Mouse (Mus musculus) neural tube, embryonic 11.5 days (tissue): ENCODE data around the gene Capn13. TPM values are rescaled to one million over a fixed set of nuclear protein-coding genes. Genes with fewer than 3 reads are reported as not detected.

Source experiments
- ATAC-seq: fragments of 200-750 bp; cut with Nextera tagmentation; 2 replicates; pipeline ENCODE4 v1.8.0; 2017; ENCODE audit warnings: moderate number of reproducible peaks, mild to moderate bottlenecking, moderate TSS enrichment, moderate library complexity; ENCODE audit not compliant: insufficient read depth, low FRiP score, low TSS enrichment
- DNase-seq: peaks from one replicate; pipeline ENCODE4 v3.0.0-alpha.2; 2015; ENCODE audit warnings: low spot score
- H3K27ac ChIP-seq: fragments of 300-500 bp; sonication (generic); 2 replicates; pipeline ENCODE4 v1.5.1; 2014; ENCODE audit warnings: low read depth, mild to moderate bottlenecking, low read length
- H3K27me3 ChIP-seq: fragments of 300-500 bp; sonication (generic); 2 replicates; pipeline ENCODE4 v1.6.1; 2014; ENCODE audit warnings: mild to moderate bottlenecking, low read length, mixed read lengths; ENCODE audit not compliant: control insufficient read depth, insufficient read depth
- H3K36me3 ChIP-seq: fragments of 300-500 bp; sonication (generic); 2 replicates; pipeline ENCODE4 v1.6.1; 2014; ENCODE audit warnings: mild to moderate bottlenecking, low read length, moderate library complexity, mixed read lengths; ENCODE audit not compliant: control insufficient read depth, insufficient read depth
- H3K4me1 ChIP-seq: fragments of 300-500 bp; sonication (generic); 2 replicates; pipeline ENCODE4 v1.6.1; 2014; ENCODE audit warnings: low read length, mixed read lengths; ENCODE audit not compliant: control insufficient read depth, insufficient read depth
- H3K4me2 ChIP-seq: fragments of 300-500 bp; sonication (generic); 2 replicates; pipeline ENCODE4 v1.6.1; 2014; ENCODE audit warnings: low read depth, mild to moderate bottlenecking, moderate library complexity
- H3K4me3 ChIP-seq: fragments of 300-500 bp; sonication (generic); 2 replicates; pipeline ENCODE4 v1.5.1; 2014; ENCODE audit warnings: low read depth, low read length
- H3K9ac ChIP-seq: fragments of 300-500 bp; sonication (generic); 2 replicates; pipeline ENCODE4 v1.6.1; 2014; ENCODE audit warnings: mild to moderate bottlenecking, low read length
- H3K9me3 ChIP-seq: fragments of 300-500 bp; sonication (generic); 2 replicates; pipeline ENCODE4 v1.6.1; 2016; ENCODE audit warnings: low read length; ENCODE audit not compliant: control insufficient read depth
- WGBS: fragments of 180-500 bp; shearing (Covaris S2); extraction: QIAGEN DNeasy Blood & Tissue Kit; methylation state at CpG from one replicate; pipeline ENCODE4 v1.1.7; 2014; 5-methylcytosine and 5-hydroxymethylcytosine counted together
- polyA plus RNA-seq: library from polyadenylated mRNA; unstranded; fragments of >200 nt; fragmentation: Nextera tagmentation; extraction: Ambion mirVana; gene quantifications from 2 replicates; pipeline ENCODE4 v1.2.1, GENCODE M21; 2014

Capn13 gene
- polyA plus RNA-seq, 1 experiment from 2014 or later = 0.15 TPM

DNA sequence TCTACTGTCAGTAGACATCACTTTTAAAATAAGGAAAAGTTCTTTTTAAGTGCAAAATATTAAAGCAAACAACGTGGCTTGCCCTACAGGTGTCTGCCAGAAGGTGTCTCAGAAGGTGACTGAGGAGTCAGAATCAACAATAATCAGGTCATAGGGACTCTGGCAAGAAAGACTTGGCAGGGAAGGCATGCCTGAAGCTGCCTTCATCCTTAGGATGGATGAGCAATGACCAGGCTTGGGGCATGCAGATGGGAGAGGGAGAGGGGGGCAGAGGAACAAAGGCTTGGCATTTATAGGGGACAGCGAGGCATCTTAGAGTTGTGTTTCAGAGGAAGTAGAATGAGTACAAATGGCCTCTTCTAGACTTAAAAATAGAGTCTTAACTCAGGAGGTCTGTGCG, 76.7 kb downstream of the Capn13 start:
- H3K36me3 ChIP-seq = no peaks in the 10 kb centered on the region
- H3K27me3 ChIP-seq = no peaks in the 10 kb centered on the region
- no peaks in the 10 kb centered on the region for H3K9me3 ChIP-seq
- no peak overlapping the region for H3K4me2 ChIP-seq
- no peak overlapping the region for H3K27ac ChIP-seq
- no peak for DNase-seq
- no peak for ATAC-seq
- H3K4me1 ChIP-seq = peaks cover 4% of the 10 kb centered on the region
- H3K9ac ChIP-seq = no peak overlapping the region
- WGBS = 80% methylated on average over 3 of the region's 3 CpGs
- no peak overlapping the region for H3K4me3 ChIP-seq

DNA sequence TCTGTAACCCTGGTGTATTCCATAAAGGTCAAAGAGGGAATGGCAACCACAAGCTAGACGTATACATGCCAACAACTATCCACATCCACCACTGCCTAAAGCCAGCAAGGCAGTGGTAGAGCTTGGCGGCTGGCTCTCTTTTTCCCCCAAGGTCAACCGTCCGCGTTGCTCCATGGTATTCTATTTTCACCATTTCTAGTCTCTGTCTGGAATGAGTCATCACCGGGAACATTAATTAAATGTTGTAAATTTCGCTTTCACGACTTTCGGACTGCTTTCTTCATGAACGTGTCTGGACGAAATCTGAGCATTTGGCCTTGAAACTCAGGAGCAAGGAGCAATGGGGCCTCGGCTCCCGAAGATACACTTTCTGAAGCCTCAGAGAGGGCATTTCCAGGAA, 85.9 kb downstream of the Capn13 start:
- no peak overlapping the region for H3K9ac ChIP-seq
- no peaks in the 10 kb centered on the region for H3K9me3 ChIP-seq
- no peak overlapping the region for H3K4me3 ChIP-seq
- ATAC-seq (no peak), DNase-seq (no peak)
- H3K4me2 ChIP-seq = no peak overlapping the region
- no peaks in the 10 kb centered on the region for H3K4me1 ChIP-seq
- H3K36me3 ChIP-seq = no peaks in the 10 kb centered on the region
- H3K27ac ChIP-seq = no peak overlapping the region
- 91% methylated on average over 13 of the region's 13 CpGs for WGBS
- no peaks in the 10 kb centered on the region for H3K27me3 ChIP-seq

DNA sequence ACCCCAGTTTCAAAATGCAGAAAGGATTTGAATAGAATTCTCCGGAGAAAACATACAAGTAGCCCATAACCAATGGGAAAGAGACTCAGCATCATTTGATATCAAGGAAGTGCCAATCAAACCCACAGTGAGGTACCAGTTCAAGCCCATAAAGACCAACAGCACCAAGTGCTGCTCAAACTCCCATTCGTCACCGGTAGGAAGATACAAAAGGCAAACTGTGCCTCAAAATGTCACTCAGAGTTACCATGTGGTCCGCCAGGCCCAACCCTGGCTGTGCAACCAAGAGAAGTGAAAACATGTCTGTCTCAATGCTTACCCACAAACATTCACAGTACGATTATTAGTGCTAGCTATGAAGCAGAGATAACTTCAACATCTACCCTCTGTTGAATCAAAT, 89.2 kb downstream of the Capn13 start:
- no peak for ATAC-seq

DNA sequence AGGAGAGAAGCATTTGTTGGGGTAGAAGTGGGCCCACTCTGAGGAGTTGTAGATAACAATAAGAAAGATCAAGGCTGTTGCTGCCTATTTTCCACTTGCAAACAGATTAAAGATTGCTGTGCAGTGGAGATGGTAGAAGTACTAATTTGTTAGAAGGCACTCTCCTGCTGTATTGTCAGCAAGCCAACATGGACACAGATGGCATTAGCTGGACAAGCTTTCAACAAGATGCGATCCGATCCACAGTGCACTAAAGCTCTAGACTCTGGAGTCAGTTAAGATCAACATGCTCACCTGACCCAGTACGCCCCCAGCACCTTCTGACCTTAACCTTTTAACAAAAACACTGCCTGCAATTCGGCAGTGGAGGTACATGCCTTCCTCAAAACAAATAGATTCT, 92.0 kb downstream of the Capn13 start:
- WGBS = 87% methylated on average over 4 of the region's 4 CpGs
- DNase-seq (no peak), ATAC-seq (no peak)
- no peak overlapping the region for H3K4me3 ChIP-seq
- no peaks in the 10 kb centered on the region; the same call in 1 of the 2 replicates for H3K4me1 ChIP-seq
- no peaks in the 10 kb centered on the region for H3K9me3 ChIP-seq
- H3K9ac ChIP-seq = no peak overlapping the region
- H3K27me3 ChIP-seq = no peaks in the 10 kb centered on the region
- no peaks in the 10 kb centered on the region for H3K36me3 ChIP-seq
- H3K4me2 ChIP-seq = no peak overlapping the region
- no peak overlapping the region for H3K27ac ChIP-seq

More for the DNA sequence above, 89.2 kb downstream of the Capn13 start:
- Histone ChIP-seq H3K9ac (no peak overlapping the region), H3K27me3 (no peaks in the 10 kb centered on the region), H3K27ac (no peak overlapping the region), H3K36me3 (no peaks in the 10 kb centered on the region), H3K4me2 (no peak overlapping the region), H3K4me3 (no peak overlapping the region), H3K9me3 (no peaks in the 10 kb centered on the region), H3K4me1 (no peaks in the 10 kb centered on the region; the same call in 1 of the 2 replicates)
- 93% methylated on average over 5 of the region's 5 CpGs for WGBS
- DNase-seq = no peak

DNA sequence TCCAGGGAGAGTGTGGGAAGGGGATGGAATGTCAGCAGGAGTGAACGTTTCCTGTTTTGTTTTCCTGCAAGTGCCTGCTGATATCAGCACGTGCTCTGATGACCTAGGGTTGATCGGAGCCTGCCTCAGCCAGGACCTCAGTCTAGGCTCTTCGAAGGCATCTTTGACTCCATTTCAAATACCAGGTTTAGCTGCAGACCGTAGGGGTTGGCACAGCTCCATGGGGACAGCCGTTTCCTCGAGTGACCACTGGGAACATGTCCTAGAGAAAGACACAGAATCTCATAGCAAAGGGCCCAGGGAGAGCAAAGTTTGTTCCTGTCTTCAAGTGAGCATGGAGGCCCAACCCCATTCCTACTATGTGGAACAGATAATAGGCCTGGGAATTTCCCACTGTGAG, 94.0 kb downstream of the Capn13 start:
- Histone ChIP-seq H3K36me3 (no peaks in the 10 kb centered on the region), H3K27ac (no peak overlapping the region), H3K27me3 (no peaks in the 10 kb centered on the region), H3K4me2 (no peak overlapping the region), H3K4me3 (no peak overlapping the region), H3K9ac (no peak overlapping the region), H3K4me1 (no peaks in the 10 kb centered on the region; the same call in 1 of the 2 replicates), H3K9me3 (no peaks in the 10 kb centered on the region)
- 66% methylated on average over 7 of the region's 7 CpGs for WGBS
- no peak for ATAC-seq
- DNase-seq = no peak

DNA sequence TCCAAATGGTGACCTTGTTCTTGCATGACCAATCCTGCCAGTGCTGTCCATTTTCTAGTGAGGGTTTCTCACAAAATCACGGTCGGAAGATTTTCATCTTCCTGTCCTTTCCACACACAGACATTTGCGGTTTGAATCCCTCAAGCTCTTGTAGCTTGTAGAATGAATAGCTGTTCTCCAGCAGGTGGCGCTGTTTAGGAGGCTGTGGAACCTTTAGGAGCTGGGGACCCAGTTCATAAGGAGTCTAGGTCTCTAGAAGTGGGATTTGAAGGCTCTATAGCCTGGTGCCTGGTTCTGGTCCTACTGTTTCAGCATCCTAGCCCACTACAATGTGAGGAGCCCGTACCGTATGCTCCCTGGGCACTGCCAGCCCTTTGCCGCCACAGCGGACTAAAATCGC, 95.0 kb downstream of the Capn13 start:
- no peak overlapping the region for H3K27ac ChIP-seq
- H3K9ac ChIP-seq = no peak overlapping the region
- WGBS = 56% methylated on average over 9 of the region's 9 CpGs
- DNase-seq = peak; percentile 74
- no peaks in the 10 kb centered on the region for H3K9me3 ChIP-seq
- ATAC-seq = no peak
- no peak overlapping the region for H3K4me3 ChIP-seq
- H3K27me3 ChIP-seq = no peaks in the 10 kb centered on the region
- H3K4me2 ChIP-seq = no peak overlapping the region
- no peaks in the 10 kb centered on the region for H3K36me3 ChIP-seq
- no peaks in the 10 kb centered on the region; the same call in 1 of the 2 replicates for H3K4me1 ChIP-seq

DNA sequence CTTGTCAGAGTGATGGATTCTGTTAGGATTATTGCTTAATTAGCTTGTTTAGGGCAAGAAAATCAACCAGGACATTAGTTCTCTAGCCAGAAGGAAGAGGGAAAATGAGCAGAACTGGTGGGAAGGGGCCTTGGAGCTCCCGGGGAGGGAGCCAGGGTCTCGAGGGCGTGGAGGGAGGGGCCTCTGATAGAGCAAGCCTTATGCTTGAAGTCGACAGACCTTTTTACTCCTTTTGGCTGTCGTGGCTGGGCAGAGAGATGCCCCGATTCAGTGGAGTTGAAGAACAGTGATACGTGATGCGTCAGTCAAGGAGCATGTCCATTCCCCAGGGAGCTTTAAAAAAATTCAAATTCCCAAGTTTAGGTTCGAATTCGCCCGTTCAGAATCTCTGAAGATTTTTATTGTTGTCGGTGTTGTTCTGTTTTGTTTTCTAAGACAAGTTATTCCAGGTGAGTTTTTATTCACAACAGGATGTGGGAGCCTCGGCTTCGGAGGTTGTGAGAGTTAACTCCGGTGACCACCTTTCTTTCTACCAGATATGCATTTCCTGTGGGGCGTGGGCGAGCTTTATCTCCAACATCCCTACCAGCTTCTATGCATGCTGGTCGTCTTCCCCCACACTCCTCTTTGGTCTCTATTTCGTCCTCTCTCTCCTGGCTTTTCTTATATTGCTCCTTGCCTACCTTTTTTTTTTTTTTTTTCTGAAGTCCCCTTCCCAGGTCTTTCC, 96.4 kb downstream of the Capn13 start:
- Histone ChIP-seq H3K4me1 (no peaks in the 10 kb centered on the region; the same call in 1 of the 2 replicates), H3K36me3 (no peaks in the 10 kb centered on the region), H3K27me3 (no peaks in the 10 kb centered on the region), H3K4me3 (no peak overlapping the region), H3K27ac (no peak overlapping the region), H3K4me2 (no peak overlapping the region), H3K9ac (no peak overlapping the region), H3K9me3 (no peaks in the 10 kb centered on the region)
- ATAC-seq = no peak
- DNase-seq = no peak
- 58% methylated on average over 19 of the region's 19 CpGs for WGBS

DNA sequence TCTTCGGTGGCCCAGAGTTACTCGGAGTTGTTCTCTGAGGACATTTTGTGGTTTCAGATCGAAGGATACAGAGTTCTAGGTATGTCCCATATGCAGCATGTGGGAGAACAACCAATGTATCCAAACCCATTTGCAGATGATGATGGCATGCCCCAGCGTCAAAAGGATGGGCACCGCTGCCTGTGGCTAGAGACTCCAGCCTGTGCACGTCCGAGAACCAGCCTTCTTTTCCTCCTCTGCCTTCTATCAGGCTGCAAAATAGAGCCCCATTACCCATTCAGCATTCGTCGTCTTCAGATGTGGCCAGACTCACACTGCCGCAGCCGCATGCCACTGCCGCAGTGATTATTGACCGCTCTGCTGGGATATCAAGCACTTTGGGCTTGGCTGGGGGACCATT, 97.0 kb downstream of the Capn13 start:
- WGBS = 65% methylated on average over 13 of the region's 13 CpGs
- no peak overlapping the region for H3K27ac ChIP-seq
- no peak overlapping the region for H3K9ac ChIP-seq
- DNase-seq (no peak), ATAC-seq (no peak)
- no peaks in the 10 kb centered on the region for H3K27me3 ChIP-seq
- no peaks in the 10 kb centered on the region for H3K36me3 ChIP-seq
- H3K4me2 ChIP-seq = no peak overlapping the region
- no peaks in the 10 kb centered on the region; the same call in 1 of the 2 replicates for H3K4me1 ChIP-seq
- no peaks in the 10 kb centered on the region for H3K9me3 ChIP-seq
- no peak overlapping the region for H3K4me3 ChIP-seq

DNA sequence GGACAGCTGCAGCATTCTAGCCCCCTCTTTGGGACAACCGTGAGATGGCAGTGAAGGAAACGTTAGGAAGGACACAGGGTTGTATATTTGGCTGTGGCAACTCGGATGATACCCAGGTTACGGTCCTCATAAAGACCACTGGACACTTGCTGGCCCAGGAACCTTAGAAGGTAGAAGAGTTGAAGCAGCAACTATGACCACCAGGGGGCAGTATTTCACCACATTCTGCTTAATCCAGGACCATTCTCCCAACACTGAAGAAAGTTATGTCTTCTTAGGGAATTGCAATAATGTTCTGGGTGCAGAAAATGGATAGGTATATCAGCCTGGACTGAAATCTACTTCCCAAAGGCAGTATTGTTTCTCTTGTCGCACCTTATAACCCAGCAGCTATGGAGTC, 97.4 kb downstream of the Capn13 start:
- Histone ChIP-seq H3K36me3 (no peaks in the 10 kb centered on the region), H3K27ac (no peak overlapping the region), H3K27me3 (no peaks in the 10 kb centered on the region), H3K9me3 (no peaks in the 10 kb centered on the region), H3K4me2 (no peak overlapping the region), H3K9ac (no peak overlapping the region), H3K4me3 (no peak overlapping the region), H3K4me1 (no peaks in the 10 kb centered on the region; the same call in 1 of the 2 replicates)
- ATAC-seq (no peak), DNase-seq (peak; percentile 79)
- WGBS = 25% methylated on average over 5 of the region's 5 CpGs
